Mouse (Mus musculus): Measurements from ENCODE around the gene Plekho1. TPM values are rescaled to one million over a fixed set of nuclear protein-coding genes. Genes with fewer than 3 reads are reported as not detected.
"Not testable (repeated sequence)": the region's sequence is repeated elsewhere in the genome, so short reads cannot be mapped to it uniquely, and the experiment has no call there.

The Plekho1 gene
- 63.1 and 64.8 TPM in 2 replicates for polyA plus RNA-seq (2014; fragmentation: Nextera tagmentation; extraction: Ambion mirVana)

- H3K9me3 ChIP-seq (replicated peaks; ENCODE audit: control insufficient read depth, low read length) = no peaks in the 10 kb centered on the region
- H3K9ac ChIP-seq (replicated peaks; ENCODE audit: low read length) = peak within 1 kb of the TSS; percentile 99
- ATAC-seq (replicated peaks; ENCODE audit: insufficient number of reproducible peaks, low FRiP score, low TSS enrichment, low read depth) (peak; percentile 37), DNase-seq (ENCODE audit: low spot score) (peak; percentile 70)
- H3K27ac ChIP-seq (replicated peaks; ENCODE audit: low read depth, low read length) = peak within 1 kb of the TSS; percentile 99
- peaks cover 9% of the 10 kb centered on the region; the same call in 1 of the 2 replicates for H3K4me1 ChIP-seq (ENCODE audit: control insufficient read depth, insufficient read depth, low read length)
- peak within 1 kb of the TSS; percentile 87 for H3K4me2 ChIP-seq (ENCODE audit: low read depth, low read length)
- WGBS = under 1% methylated on average over 66 of the region's 84 CpGs
- peaks cover 5% of the 10 kb centered on the region for H3K36me3 ChIP-seq (replicated peaks; ENCODE audit: control insufficient read depth, insufficient read depth, low read depth, low read length)
- H3K27me3 ChIP-seq (ENCODE audit: control insufficient read depth, insufficient read depth, low read length) = no peaks in the 10 kb centered on the region
- peak within 1 kb of the TSS; percentile 83 for H3K4me3 ChIP-seq (ENCODE audit: low read depth, low read length)
Observed at GRCm38 (mm10) chr3:95995802-95996428, at the start of gene Plekho1. Plekho1 (minus strand) TSS chr3:95996001.

DNA sequence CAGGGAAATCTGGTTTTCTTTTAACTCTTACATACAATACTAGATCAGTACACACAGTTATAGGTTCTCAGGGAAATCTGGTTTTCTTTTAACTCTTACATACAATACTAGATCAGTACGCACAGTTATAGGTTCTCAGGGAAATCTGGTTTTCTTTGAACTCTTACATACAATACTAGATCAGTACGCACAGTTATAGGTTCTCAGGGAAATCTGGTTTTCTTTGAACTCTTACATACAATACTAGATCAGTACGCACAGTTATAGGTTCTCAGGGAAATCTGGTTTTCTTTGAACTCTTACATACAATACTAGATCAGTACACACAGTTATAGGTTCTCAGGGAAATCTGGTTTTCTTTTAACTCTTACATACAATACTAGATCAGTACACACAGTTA is 48.8 kb upstream of the Plekho1 start:
- H3K9me3 ChIP-seq (replicated peaks; ENCODE audit: control insufficient read depth, low read length); H3K4me2 ChIP-seq (ENCODE audit: low read depth, low read length); H3K36me3 ChIP-seq (replicated peaks; ENCODE audit: control insufficient read depth, insufficient read depth, low read depth, low read length); H3K27ac ChIP-seq (replicated peaks; ENCODE audit: low read depth, low read length); H3K9ac ChIP-seq (replicated peaks; ENCODE audit: low read length); H3K4me3 ChIP-seq (ENCODE audit: low read depth, low read length); H3K4me1 ChIP-seq (ENCODE audit: control insufficient read depth, insufficient read depth, low read length); DNase-seq (ENCODE audit: low spot score); ATAC-seq (replicated peaks; ENCODE audit: insufficient number of reproducible peaks, low FRiP score, low TSS enrichment, low read depth); H3K27me3 ChIP-seq (ENCODE audit: control insufficient read depth, insufficient read depth, low read length): not testable (repeated sequence)
- WGBS = 91% methylated on average over 3 of the region's 3 CpGs

GRCm38 (mm10) chr3:96043104-96043503 is 47.3 kb upstream of the Plekho1 start:
- no peaks in the 10 kb centered on the region for H3K9me3 ChIP-seq (replicated peaks; ENCODE audit: control insufficient read depth, low read length)
- no peak overlapping the region for H3K4me2 ChIP-seq (ENCODE audit: low read depth, low read length)
- no peak overlapping the region for H3K27ac ChIP-seq (replicated peaks; ENCODE audit: low read depth, low read length)
- H3K9ac ChIP-seq (replicated peaks; ENCODE audit: low read length) = no peak overlapping the region
- DNase-seq (ENCODE audit: low spot score) (no peak), ATAC-seq (replicated peaks; ENCODE audit: insufficient number of reproducible peaks, low FRiP score, low TSS enrichment, low read depth) (no peak)
- WGBS = 69% methylated on average over 1 of the region's 1 CpGs
- no peak overlapping the region for H3K4me3 ChIP-seq (ENCODE audit: low read depth, low read length)
- no peaks in the 10 kb centered on the region for H3K4me1 ChIP-seq (ENCODE audit: control insufficient read depth, insufficient read depth, low read length)
- H3K36me3 ChIP-seq (replicated peaks; ENCODE audit: control insufficient read depth, insufficient read depth, low read depth, low read length) = no peaks in the 10 kb centered on the region
- H3K27me3 ChIP-seq (ENCODE audit: control insufficient read depth, insufficient read depth, low read length) = no peaks in the 10 kb centered on the region

DNA sequence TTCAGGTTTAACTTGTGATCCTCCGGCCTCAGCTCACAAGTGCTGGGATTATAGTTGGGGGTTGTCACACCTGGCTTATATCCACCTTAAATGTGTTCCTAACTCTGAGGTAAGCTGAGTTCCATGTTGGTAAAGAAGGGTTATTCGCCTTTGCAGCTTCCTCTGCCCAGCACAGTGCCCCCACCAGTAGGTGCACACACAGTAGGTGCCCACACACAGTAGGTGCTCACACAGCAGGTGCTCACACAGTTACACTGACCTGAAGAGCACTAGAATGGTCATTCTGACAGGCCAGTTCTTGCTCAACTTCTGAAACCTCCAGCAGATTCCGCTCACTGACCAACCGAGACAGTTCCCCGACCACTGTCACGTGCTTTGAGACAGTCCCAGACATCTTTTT is 45.3 kb upstream of the Plekho1 start:
- Histone ChIP-seq H3K4me2 (ENCODE audit: low read depth, low read length) (no peak overlapping the region), H3K4me3 (ENCODE audit: low read depth, low read length) (no peak overlapping the region), H3K27me3 (ENCODE audit: control insufficient read depth, insufficient read depth, low read length) (no peaks in the 10 kb centered on the region), H3K9ac (replicated peaks; ENCODE audit: low read length) (no peak overlapping the region), H3K4me1 (ENCODE audit: control insufficient read depth, insufficient read depth, low read length) (no peaks in the 10 kb centered on the region), H3K36me3 (replicated peaks; ENCODE audit: control insufficient read depth, insufficient read depth, low read depth, low read length) (no peaks in the 10 kb centered on the region), H3K9me3 (replicated peaks; ENCODE audit: control insufficient read depth, low read length) (no peaks in the 10 kb centered on the region), H3K27ac (replicated peaks; ENCODE audit: low read depth, low read length) (no peak overlapping the region)
- 93% methylated on average over 6 of the region's 6 CpGs for WGBS
- ATAC-seq (replicated peaks; ENCODE audit: insufficient number of reproducible peaks, low FRiP score, low TSS enrichment, low read depth) (no peak), DNase-seq (ENCODE audit: low spot score) (no peak)

DNA sequence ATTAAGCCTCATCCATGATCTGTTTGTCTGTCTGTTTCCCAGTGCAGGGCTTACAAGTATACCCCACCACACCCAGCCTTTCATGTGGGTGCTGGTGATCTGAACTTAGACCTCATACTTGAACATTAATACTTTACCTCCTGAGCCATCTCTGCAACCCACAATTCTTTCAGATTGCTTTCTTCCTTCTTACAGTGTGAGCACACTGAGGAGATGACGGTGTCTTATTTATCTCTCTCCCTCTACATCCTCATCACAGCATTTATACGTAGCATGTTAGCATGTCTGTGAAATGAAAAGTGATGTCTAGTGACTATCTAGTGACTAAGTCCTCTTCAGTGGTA is 44.8 kb upstream of the Plekho1 start:
- Histone ChIP-seq H3K9me3 (replicated peaks; ENCODE audit: control insufficient read depth, low read length) (no peaks in the 10 kb centered on the region), H3K27me3 (ENCODE audit: control insufficient read depth, insufficient read depth, low read length) (no peaks in the 10 kb centered on the region), H3K4me3 (ENCODE audit: low read depth, low read length) (no peak overlapping the region), H3K36me3 (replicated peaks; ENCODE audit: control insufficient read depth, insufficient read depth, low read depth, low read length) (no peaks in the 10 kb centered on the region), H3K27ac (replicated peaks; ENCODE audit: low read depth, low read length) (no peak overlapping the region), H3K4me1 (ENCODE audit: control insufficient read depth, insufficient read depth, low read length) (no peaks in the 10 kb centered on the region), H3K4me2 (ENCODE audit: low read depth, low read length) (no peak overlapping the region), H3K9ac (replicated peaks; ENCODE audit: low read length) (no peak overlapping the region)
- ATAC-seq (replicated peaks; ENCODE audit: insufficient number of reproducible peaks, low FRiP score, low TSS enrichment, low read depth) (no peak), DNase-seq (ENCODE audit: low spot score) (no peak)
- 98% methylated on average over 2 of the region's 2 CpGs for WGBS

DNA sequence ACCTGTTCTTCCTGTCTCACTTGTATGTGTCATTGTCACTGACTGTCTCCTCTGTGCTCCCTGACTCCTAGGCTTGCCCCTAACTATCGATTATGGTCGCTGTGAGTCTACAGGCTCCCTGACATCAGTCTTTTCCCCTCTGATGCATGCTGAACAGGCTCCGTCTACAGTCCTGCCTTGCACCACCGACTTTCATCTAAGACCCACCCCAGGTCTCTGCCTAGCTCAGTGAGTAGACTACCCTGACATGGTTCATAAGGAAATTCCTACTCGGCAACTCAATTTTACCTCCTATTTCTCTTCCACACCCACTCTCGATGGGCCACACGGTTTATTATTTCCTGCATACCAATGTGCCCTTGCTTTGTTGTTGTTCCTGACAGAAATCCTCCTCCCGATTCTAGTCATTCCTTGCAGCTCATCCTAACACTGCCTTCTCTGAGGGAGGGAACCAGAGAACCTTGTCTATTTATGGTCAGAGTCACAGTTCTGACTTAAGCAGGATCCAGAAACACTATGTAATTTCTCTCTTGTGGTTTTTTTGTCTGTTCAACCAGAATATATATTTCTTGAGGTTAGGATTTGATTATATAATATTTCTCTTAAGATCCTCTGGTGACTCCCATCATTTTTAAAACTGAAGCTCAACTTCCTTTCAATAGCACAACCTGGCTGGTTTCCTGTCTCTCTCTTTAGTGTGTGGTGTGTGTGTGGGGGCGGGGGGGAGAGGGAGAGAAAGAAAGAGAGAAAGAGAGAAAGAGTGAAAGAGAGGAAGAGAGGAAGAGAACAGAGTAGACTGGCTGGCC is 44.3 kb upstream of the Plekho1 start:
- Histone ChIP-seq H3K27ac (replicated peaks; ENCODE audit: low read depth, low read length) (no peak overlapping the region), H3K27me3 (ENCODE audit: control insufficient read depth, insufficient read depth, low read length) (no peaks in the 10 kb centered on the region), H3K36me3 (replicated peaks; ENCODE audit: control insufficient read depth, insufficient read depth, low read depth, low read length) (no peaks in the 10 kb centered on the region), H3K9me3 (replicated peaks; ENCODE audit: control insufficient read depth, low read length) (no peaks in the 10 kb centered on the region), H3K9ac (replicated peaks; ENCODE audit: low read length) (no peak overlapping the region), H3K4me2 (ENCODE audit: low read depth, low read length) (no peak overlapping the region), H3K4me3 (ENCODE audit: low read depth, low read length) (no peak overlapping the region), H3K4me1 (ENCODE audit: control insufficient read depth, insufficient read depth, low read length) (no peaks in the 10 kb centered on the region)
- 73% methylated on average over 9 of the region's 9 CpGs for WGBS
- no peak for ATAC-seq (replicated peaks; ENCODE audit: insufficient number of reproducible peaks, low FRiP score, low TSS enrichment, low read depth)
- DNase-seq (ENCODE audit: low spot score) = no peak

- DNase-seq (ENCODE audit: low spot score) (no peak), ATAC-seq (replicated peaks; ENCODE audit: insufficient number of reproducible peaks, low FRiP score, low TSS enrichment, low read depth) (no peak)
- 94% methylated on average over 4 of the region's 4 CpGs for WGBS
Observed at GRCm38 (mm10) chr3:96038851-96039250, 43.0 kb upstream of the Plekho1 start.

GRCm38 (mm10) chr3:96038156-96038555 is 42.4 kb upstream of the Plekho1 start:
- WGBS = 82% methylated on average over 5 of the region's 5 CpGs
- ATAC-seq (replicated peaks; ENCODE audit: insufficient number of reproducible peaks, low FRiP score, low TSS enrichment, low read depth) = no peak
- H3K27me3 ChIP-seq (ENCODE audit: control insufficient read depth, insufficient read depth, low read length) = no peaks in the 10 kb centered on the region
- no peaks in the 10 kb centered on the region for H3K4me1 ChIP-seq (ENCODE audit: control insufficient read depth, insufficient read depth, low read length)
- no peak overlapping the region for H3K9ac ChIP-seq (replicated peaks; ENCODE audit: low read length)
- no peak overlapping the region for H3K4me3 ChIP-seq (ENCODE audit: low read depth, low read length)
- H3K36me3 ChIP-seq (replicated peaks; ENCODE audit: control insufficient read depth, insufficient read depth, low read depth, low read length) = no peaks in the 10 kb centered on the region
- H3K9me3 ChIP-seq (replicated peaks; ENCODE audit: control insufficient read depth, low read length) = no peaks in the 10 kb centered on the region
- no peak for DNase-seq (ENCODE audit: low spot score)
- H3K4me2 ChIP-seq (ENCODE audit: low read depth, low read length) = no peak overlapping the region
- no peak overlapping the region for H3K27ac ChIP-seq (replicated peaks; ENCODE audit: low read depth, low read length)

More at GRCm38 (mm10) chr3:96038851-96039250, 43.0 kb upstream of the Plekho1 start:
- H3K27me3 ChIP-seq (ENCODE audit: control insufficient read depth, insufficient read depth, low read length) = no peaks in the 10 kb centered on the region
- H3K36me3 ChIP-seq (replicated peaks; ENCODE audit: control insufficient read depth, insufficient read depth, low read depth, low read length) = no peaks in the 10 kb centered on the region
- H3K27ac ChIP-seq (replicated peaks; ENCODE audit: low read depth, low read length) = no peak overlapping the region
- no peak overlapping the region for H3K9ac ChIP-seq (replicated peaks; ENCODE audit: low read length)
- H3K4me3 ChIP-seq (ENCODE audit: low read depth, low read length) = no peak overlapping the region
- H3K4me2 ChIP-seq (ENCODE audit: low read depth, low read length) = no peak overlapping the region
- H3K4me1 ChIP-seq (ENCODE audit: control insufficient read depth, insufficient read depth, low read length) = no peaks in the 10 kb centered on the region
- no peaks in the 10 kb centered on the region for H3K9me3 ChIP-seq (replicated peaks; ENCODE audit: control insufficient read depth, low read length)
